Mouse (Mus musculus) embryonic fibroblast, embryonic 13.5 days (primary cell): Measurements from ENCODE around the gene Pik3r2.

Experiments used
- CTCF ChIP-seq: IDR thresholded peaks from 2 replicates; pipeline ENCODE4 v1.5.1; 2011; ENCODE audit warnings: mild to moderate bottlenecking, control low read depth, low read length, moderate library complexity, borderline replicate concordance; ENCODE audit not compliant: insufficient read depth
- POLR2A ChIP-seq: IDR thresholded peaks from 2 replicates; pipeline ENCODE4 v1.6.1; 2011; ENCODE audit warnings: low read depth, mild to moderate bottlenecking, control low read depth, low read length, moderate library complexity

DNA sequence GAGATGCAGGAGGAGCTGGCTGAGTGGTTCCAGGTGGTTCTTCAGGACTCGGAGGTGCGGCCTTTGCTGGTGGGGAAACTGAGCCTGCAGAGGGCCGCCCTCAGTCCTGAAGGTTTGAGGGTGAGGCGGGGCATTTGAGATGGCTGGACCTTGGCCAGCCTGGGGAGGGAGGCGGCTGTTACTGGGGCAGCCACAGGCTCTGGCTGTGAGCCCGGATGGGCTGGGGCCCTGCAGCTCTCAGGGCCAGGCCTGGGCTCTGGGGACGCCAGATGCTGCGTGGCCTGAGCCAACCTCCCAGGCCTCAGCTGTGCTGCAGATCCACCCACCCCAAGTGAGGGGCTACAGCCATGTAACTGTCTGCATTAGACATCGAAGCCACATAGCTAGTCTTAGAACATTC is 2.7 kb downstream of the Pik3r2 start:
- TF ChIP-seq POLR2A (no peak), CTCF (no peak)
